Mouse (Mus musculus) kidney, adult 11 months (tissue): ENCODE results near the gene Nt5c2.
A peak's percentile ranks its signal among the peaks of the same experiment; 100 is the strongest.

Source experiments
- DNase-seq: peaks from one replicate; pipeline ENCODE4 v3.0.0; 2022

Gene Nt5c2

DNA sequence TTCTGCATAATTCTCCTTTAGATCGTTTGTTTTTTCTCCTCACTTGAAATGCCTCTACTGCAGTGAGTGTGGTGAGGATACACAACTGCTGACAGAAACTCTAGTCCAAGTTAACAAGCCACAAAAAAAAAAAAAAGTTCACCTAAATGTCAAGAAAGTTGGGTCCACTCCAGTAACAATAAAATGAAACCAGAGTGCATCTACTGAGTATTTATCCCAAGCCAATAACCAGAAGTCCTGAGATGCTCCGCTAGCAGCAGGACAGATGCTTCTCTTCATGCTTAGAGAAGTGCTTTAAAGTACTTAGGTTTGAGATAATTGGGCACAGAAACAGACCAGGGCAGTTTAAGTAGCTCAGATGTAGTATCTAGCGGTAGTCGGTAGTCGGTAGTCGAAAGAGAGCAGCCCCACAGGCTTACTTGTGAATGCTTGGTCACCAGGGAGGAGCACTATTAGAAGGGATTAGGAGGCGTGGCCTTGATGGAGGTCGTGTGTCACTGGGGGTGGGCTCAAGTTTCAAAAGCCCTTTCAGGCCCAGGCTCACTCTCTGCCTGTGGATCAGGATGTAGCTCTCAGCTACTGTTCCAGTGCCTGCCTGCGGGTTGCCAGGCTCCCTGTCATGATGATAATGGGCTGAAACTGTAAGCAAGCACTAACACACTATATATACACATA lies 99.4 kb downstream of the Nt5c2 start:
- DNase-seq, result no peak

DNA sequence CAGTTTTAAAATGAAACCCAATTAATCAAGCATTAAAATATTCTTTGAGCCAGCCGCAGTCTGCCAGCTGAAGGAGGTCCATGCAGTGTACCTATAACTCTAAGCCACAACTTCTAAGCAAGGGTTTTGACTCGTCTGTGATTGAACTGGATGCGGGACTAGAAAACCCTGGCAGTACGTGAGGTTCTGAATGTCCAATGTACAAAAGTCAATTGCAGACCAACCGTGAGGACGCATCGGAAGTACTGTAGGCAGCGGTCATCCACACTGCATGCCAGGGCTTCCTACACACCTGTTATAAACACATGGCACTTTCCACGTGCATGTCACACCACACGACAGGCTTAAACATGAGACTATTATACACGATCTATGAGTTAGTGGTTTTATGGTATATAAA lies 101.3 kb downstream of the Nt5c2 start:
- no peak for DNase-seq

DNA sequence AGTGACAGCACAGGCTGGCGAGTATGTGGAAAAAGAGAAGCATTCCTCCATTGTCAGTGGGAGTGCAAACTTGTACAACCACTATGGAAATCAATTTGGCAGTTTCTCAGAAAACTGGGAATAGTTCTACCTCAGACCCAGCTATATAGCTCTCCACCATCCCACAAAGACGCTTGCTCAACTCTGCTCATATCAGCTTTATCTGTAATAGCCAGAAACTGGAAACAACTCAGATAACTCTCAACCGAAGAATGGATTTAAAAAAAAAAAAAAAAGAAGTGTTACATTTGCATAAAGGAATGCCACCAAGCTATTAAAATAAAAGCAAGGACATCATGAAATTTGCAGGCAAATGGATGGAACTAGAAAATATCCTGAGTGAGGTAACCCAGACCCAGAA lies 103.5 kb downstream of the Nt5c2 start:
- DNase-seq, result no peak

DNA sequence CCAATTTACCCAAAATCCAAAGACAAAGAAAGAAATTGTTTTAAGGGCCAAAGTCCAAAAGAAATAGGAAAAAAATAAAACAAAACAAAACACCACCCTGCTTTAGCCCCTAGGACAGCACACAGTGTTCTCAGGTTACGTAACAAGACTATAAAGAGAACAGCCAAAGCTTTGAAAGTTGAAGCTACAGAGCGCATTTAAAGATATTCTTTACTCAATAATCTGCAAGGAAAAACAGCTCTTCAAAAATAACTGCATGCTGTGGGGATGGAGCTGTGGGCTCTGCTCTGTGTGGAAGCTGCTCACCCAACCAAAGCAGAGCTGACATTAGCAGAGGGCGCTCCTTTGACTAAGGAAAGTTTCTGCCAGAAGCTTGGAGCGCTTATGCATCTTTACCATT lies 106.0 kb downstream of the Nt5c2 start:
- DNase-seq, result no peak

GRCm38 (mm10) chr19:46908207-46908606 lies 106.7 kb downstream of the Nt5c2 start:
- DNase-seq, result no peak

DNA sequence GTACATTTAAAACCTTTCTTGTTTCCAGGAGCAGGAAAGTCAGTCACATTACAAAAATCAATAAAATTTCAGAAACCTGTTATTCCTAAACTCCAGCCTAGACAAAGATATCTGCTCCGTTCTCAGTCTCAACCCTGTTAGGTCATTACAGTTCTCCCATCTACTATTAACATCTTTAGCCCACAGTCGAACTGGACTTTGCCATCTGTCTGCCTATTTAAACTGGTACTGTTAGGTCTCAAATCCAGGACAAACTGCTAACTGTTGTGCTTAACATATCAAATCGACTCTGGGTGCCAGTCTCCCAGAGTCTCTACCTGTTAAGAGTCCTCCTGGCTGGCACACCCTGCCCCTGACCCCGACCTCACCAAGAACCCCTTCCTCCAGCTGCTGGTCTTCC lies 109.0 kb downstream of the Nt5c2 start:
- DNase-seq, result no peak

GRCm38 (mm10) chr19:46905383-46905782 lies 109.6 kb downstream of the Nt5c2 start:
- no peak for DNase-seq

- DNase-seq, result no peak
These were observed 110.0 kb downstream of the Nt5c2 start for GRCm38 (mm10) chr19:46904907-46905306.

DNA sequence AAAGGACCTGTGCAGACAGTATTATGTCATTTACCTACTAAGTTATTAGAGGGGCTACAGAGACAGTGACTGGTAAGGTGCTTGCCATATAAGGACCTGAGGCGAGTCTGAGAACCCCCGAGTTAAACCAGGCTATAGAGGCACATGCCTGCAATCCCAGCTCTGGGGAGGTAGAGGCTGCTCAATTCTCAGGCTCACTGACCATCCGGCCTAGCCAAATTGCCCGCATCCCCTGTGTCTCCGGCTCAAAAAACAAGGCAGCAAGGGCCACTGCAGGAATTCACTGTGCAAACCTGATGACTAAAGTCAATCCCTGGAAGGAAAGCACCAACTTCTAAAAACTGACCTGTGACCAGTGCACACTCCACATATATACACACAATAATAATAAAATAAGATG lies 111.6 kb downstream of the Nt5c2 start:
- no peak for DNase-seq

GRCm38 (mm10) chr19:46901323-46901722 lies 113.6 kb downstream of the Nt5c2 start:
- no peak for DNase-seq

DNA sequence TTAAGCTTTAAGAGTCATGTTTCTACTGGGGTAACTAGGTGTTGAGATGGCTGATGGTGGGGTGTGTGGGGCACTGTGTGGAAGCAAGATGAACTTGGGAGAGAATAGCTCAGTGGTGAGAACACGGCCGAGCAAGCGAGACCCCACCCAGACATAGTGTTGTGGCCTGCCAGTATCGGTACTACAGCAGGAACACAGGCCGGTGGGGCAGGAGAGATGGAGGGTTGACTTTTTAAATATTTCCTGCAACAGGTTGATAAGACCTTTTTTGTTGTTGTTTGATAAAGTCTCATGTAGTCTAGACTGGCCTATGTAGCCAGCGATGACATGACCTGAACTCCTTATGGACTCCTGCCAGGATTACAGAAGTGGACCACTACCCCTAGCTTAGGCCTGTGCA lies 114.2 kb downstream of the Nt5c2 start:
- no peak for DNase-seq

DNA sequence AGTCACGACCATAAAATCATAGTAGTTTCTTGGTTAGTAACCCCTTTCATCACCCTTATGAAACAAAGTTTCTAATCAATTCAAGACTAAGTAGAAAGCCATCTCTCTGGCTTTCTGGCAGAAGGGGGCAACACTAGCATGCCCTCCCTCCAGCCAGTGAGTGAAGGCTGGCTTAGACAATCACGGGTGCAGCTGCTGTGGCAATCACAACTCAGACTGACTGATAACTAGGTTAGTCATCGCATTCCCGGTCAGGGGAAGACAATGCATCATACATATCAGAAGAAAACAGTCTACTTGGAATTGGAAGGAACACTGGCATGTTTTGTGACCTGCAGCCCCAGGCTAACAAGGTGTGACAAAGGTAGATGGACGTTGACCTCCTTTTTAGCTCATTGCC lies 115.1 kb downstream of the Nt5c2 start:
- no peak for DNase-seq

DNA sequence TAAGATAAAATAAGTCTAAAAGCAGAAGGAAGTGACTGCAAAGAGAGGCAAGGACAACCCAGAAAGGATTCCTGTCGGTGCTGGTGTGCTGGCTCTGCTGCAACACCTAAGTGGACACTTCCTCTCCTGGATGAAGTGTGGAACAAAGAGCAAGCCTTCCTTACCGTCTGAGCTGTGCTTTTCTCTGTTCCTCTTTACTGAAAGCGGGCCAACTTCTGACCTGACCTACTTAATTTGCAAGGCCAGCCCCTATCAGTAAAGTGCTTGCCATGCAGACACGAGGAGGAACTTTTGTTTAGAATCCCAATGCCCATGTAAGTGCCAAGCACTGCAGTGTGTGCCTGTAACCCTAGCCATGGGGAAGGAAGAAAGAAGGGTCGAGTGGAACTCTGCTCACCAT lies 115.6 kb downstream of the Nt5c2 start:
- DNase-seq, result peak; percentile 36

GRCm38 (mm10) chr19:46898222-46898621 lies 116.7 kb downstream of the Nt5c2 start:
- no peak for DNase-seq

- no peak for DNase-seq
These were observed 117.8 kb downstream of the Nt5c2 start for GRCm38 (mm10) chr19:46897135-46897534.

DNA sequence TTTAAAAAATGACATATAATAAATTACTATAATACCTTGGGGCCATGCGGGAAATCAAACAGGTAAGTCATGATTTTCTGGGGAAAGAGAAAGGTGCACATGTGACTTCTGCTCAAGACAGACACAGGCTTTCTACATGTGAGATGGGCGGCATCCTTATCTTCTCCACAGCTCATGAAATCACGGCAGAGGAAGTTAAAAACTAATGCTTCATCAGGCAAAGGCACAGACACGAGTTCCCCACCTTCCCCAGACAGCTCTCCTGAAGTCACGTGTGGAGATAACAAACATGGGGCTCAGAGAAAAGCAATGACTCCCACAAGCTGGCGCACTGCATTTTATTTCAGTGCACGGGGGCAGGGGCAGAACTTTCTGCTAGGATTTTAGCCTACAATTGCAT lies 121.5 kb downstream of the Nt5c2 start:
- DNase-seq, result no peak

- DNase-seq, result no peak
These were observed 122.1 kb downstream of the Nt5c2 start for GRCm38 (mm10) chr19:46892856-46893255.

DNA sequence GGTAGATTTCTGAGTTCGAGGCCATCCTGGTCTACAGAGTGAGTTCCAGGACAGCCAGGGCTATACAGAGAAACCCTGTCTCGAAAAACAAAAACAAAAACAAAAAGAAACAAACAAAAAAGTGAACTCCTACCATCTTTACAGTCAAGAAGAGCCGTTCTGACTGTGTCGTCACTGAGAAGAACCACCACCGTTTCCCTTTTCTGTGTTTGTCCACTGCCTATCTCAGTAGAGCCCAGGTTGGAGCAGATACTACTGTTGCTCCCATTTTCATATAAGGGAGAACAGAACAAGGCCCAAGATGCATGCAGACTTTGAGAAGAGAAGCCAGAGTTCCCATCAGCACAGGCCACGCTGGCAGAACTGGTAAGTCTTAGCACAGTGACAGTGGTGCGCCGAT lies 124.3 kb downstream of the Nt5c2 start:
- DNase-seq, result no peak

DNA sequence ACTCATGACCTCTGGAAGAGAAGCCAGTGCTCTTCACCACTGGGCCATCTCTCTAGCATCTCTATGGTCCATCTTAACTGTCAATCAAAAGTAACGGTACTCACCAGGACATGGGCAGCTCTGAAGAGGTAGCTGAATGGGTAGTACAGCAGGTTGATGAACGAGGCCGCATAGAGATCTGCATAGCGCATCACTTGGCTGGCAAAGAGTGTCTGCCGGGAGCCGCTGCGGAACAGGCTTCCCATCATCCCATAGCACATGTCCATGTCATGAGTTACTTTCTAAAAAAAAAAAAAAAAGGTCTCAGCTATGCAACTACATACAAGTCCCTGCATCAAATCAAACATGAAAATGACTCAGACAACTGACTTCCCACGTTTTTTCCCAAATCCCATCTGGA lies 125.3 kb downstream of the Nt5c2 start:
- DNase-seq, result no peak

DNA sequence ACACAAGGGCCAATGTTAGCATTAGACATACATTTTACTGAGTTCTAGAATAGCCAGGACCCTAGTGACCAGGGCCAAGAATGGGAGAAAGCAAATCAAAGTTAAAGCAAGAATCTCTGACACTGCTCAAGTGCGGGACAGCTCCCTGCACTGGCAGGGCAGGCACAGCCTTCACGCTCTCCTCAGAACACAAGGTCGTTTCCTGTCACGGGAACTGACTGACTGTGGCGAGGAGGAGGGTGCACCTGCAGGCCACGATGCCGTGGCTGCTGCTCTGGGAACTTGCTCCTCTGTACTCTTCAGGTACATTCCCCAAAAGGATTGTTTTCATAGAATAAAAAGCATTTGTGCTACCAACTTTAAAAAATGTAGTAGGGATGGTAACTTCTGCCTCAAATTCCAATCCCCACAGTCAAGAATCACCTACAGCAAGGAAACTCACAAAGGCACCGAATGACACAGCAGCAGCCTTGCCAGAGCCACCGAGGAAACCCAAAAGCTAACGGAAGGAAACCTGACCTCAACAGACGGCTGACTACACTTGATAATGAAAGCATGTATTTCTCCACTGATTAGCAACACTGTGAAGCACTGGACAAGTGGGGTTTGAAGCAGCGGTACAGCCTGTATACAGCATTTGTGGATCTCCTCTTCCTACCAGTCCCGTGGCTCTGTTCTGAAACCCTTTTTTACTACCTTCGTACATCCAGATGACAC lies 127.0 kb downstream of the Nt5c2 start:
- no peak for DNase-seq

- no peak for DNase-seq
These were observed 128.1 kb downstream of the Nt5c2 start for GRCm38 (mm10) chr19:46886826-46887225.

- DNase-seq, result no peak
These were observed 129.6 kb downstream of the Nt5c2 start for GRCm38 (mm10) chr19:46885365-46885764.

- DNase-seq, result peak; percentile 66
These were observed 135.1 kb downstream of the Nt5c2 start for GRCm38 (mm10) chr19:46879876-46880275.

DNA sequence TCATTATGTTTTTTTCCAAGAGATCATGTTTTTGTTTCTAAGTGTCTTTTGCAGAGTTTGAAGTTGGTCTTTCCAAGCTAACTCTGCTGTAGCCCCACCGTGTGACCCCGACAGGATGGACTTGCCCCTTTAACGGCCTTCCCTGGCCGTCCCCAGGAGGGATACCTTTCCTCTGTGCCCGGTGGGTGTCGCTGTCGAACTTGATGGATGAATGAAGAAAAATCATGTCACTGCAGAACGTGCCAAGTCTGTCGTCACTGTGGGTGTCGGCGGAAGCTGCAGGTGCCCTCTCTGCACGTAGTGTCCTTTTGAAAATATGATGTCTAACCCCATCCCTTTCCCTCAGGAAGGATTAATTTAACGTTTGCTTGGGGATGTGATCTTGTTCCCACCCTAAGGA lies 136.6 kb downstream of the Nt5c2 start:
- peak; percentile 76 for DNase-seq

GRCm38 (mm10) chr19:46877886-46878285 lies 137.1 kb downstream of the Nt5c2 start:
- DNase-seq, result peak; percentile 60
